Mouse (Mus musculus): ENCODE results near the gene Slc23a3.

Gene Slc23a3

GRCm38 (mm10) chr1:75133421-75134207, at the start of gene Slc23a3:
TSS of gene Slc23a3 (minus strand) at chr1:75133890.
- peak; percentile 84 for DNase-seq (ENCODE audit: low spot score)

- DNase-seq (ENCODE audit: low spot score) = no peak
Observed at GRCm38 (mm10) chr1:75182160-75182559, 48.5 kb upstream of the Slc23a3 start.

DNA sequence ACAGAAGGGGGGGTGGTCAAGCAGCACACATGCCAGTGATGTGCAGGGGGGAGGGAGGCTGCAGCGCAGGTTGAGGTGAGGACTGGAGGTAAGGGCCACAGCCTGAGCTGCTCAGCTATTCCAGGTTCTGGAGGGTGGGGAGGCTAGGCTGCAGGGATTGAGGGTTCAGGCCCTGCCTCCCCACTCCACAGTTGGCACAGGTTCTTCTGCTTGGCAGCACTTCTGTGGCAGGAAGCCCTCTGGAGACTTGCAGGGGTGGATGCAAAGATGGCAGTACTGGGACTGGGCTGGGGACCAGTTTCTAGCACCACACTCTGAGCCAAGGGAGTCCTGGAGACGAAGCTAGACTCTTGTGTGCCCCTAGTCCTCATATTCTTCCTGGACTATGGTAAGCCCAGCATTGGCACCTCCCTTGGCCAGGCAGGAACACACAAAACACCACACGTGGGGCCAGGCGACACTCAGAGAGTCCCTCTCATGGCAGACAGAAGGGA, 47.7 kb upstream of the Slc23a3 start:
- DNase-seq (ENCODE audit: low spot score) = no peak

- DNase-seq (ENCODE audit: low spot score) = no peak
Observed at GRCm38 (mm10) chr1:75180741-75181140, 47.1 kb upstream of the Slc23a3 start.

GRCm38 (mm10) chr1:75180105-75180590, 46.5 kb upstream of the Slc23a3 start, which contains the start of gene Abcb6:
TSS of gene Abcb6 (minus strand) at chr1:75180392.
- DNase-seq (ENCODE audit: low spot score) = peak; percentile 89

GRCm38 (mm10) chr1:75179334-75180104, 45.8 kb upstream of the Slc23a3 start:
- no peak for DNase-seq (ENCODE audit: low spot score)

GRCm38 (mm10) chr1:75168472-75169464, 35.1 kb upstream of the Slc23a3 start, which contains the start of gene Zfand2b:
TSS of gene Zfand2b (plus strand) at chr1:75168646.
- peak; percentile 99 for DNase-seq (ENCODE audit: low spot score)

- no peak for DNase-seq (ENCODE audit: low spot score)
Observed at GRCm38 (mm10) chr1:75168093-75168471, 34.4 kb upstream of the Slc23a3 start.

- DNase-seq (ENCODE audit: low spot score) = no peak
Observed at GRCm38 (mm10) chr1:75160256-75160617, 26.5 kb upstream of the Slc23a3 start.

DNA sequence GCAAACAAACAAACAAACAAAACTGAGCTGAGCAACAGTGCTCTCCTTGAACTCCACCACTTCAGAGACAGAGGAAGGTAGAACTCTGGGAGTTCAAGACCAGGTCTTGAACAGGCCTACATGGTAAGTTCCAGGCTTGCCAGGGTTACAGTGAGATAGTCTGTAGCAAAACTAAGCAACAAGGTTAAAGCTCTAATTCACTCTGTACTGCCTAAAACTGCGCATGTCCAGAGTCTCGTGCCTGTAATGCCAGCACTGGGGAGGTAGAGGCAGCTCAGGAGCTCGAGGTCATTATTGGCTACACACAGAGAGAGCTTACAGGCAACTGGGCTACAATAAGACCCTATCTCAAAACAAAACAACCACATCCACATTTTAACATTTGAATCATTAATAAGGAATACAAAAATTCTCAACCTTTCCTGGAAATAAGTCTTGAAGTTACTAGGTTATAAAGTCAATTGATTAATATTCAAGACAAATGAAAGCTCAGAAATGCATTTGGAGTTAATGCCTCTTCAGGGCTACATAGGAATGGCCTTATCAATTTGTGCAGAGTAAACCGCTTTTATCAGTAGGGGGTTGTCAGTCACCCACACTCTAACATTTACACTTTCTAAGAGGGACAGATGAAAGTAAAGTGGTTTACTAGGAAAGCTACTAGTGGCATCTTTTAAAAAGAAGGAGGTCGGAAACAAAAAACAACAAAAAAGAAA, 26.0 kb upstream of the Slc23a3 start:
- no peak for DNase-seq (ENCODE audit: low spot score)

DNA sequence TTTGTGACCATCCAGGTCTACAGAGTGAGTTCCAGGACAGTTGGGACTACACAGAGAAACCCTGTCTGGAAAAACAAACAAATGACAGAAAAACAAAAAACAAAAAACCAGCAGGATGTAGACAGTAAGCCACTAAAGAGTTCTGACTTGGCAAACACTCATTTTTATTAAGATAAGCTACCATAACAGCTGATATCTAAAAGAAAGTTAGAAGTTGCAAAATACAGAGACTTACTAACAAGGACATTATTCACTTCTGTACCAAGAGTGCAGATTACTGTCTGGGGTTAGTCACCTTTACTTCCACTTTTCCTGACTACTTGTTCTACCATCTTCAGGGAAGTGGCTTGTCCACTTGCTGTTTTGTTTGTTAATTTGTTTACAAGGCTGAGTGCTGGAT, 25.3 kb upstream of the Slc23a3 start:
- DNase-seq (ENCODE audit: low spot score) = no peak

DNA sequence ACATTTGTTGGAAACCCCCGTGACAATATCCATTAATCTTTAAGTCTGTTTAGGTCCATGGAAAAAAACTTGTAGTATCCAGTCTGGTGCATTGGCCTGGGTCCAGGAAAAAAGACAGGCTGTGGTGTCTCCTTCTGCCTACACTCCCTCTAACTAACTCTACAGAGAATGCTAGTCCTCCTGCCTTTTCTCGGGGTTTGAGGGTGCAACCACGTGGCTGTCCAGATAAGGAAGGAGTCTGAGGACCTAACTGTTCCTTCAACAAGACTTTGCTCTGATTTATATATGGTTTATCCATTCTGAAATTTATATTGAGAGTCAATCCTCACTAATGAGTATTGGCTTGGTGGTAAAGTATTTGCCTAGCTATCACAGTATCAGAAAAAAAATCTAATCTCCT, 22.1 kb upstream of the Slc23a3 start:
- no peak for DNase-seq (ENCODE audit: low spot score)

DNA sequence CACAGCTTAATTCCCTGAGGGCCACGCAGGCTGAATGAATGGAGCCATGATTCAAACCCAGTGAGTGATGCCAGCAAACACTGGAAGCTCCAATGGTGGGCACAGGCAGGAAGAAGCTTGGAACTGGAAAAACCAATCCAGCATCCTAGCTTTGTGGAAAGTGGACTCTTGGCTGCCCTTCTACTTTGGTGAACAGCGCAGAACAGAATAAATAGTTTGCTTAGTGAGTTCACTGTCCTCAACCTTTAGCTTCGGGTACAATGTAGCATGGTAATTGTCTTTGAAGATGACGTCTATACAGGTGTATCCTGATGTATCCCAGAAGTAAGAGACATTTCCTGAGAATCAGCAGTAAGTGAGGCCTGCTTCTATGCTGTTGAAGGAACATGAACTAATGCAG, 15.0 kb upstream of the Slc23a3 start:
- no peak for DNase-seq (ENCODE audit: low spot score)

DNA sequence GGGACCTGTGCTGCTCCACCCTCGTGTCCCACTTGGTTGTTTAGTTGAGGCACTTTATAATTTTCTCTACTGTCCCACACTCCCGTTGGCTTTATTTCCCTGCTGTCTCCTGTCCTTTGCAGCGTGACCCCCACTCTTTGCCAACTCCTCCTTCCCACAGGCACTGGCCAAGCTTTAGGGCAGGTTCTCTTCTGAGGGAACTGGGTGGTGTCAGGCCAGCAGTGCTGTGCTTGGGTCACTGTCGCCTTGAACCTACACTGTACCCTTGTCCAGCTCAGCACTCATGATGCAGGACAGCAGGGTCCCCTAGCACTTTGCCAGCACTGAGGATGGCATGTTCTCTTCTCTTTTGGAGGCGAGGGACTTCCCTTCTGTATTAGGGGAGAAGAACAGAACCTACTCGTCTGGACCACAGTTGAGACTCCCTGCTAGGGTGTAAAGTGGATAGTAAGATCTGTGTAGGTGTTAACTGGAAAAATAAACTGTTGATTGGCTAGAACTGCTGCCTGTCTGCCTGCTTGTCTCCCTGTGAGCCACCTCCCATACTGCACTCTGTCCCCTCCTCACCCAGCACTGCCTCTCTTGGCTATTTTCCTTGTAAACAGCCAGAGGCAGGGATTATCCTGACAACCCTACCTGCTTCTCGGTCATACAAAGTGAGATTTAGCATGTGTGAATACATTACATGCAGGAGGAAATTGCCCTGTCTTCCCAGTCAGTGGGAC, 13.9 kb upstream of the Slc23a3 start:
- DNase-seq (ENCODE audit: low spot score) = no peak

GRCm38 (mm10) chr1:75145589-75145988, 11.9 kb upstream of the Slc23a3 start:
- no peak for DNase-seq (ENCODE audit: low spot score)

DNA sequence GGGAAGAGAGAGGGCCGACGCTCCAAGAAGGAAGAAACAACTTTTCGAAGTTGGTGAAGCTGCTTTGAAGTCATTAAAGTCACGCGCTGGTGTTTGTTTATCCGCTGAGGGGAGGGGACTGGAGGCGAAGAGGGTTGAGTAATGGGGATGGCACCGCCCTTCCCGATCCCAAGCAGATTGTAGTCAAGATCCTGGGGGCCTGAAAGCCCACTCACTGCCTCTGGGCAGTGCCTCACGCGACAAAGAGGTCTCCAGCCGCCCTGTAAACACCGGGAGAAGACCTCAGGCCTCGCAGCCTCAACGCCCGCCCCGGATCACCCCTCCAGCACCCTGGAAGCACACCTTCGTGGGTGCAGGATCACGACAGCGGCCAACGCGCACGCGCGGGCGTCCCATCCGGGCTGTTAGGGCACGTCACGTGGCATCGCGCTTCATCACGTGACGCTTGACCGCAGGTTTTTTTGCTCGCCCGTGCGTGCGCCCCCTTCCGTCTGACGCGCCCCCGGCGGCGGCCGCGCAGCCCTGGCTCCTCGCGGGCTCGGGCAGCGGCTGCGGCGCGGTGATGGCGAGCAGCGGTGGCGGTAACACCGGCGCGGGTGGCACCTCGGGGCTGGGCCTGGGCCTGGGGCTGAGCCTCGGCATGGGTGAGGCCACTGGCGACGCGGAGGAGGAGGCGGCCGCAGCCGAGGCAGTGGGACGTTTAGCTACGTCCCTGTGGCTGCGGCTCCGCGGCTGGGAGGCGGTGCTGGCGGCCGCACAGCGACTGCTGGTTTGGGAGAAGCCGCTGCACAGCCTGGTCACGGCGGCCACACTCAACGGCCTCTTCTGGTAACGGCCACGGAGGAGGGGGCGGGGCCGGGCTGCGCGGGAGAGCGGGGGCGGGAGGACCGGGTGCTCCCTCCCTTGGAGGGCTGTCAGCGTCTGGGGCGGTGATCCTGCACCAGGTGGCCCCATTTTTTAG, 8.9 kb upstream of the Slc23a3 start, which contains the start of the genes Cnppd1 and Retreg2:
Gene Cnppd1 (minus strand): TSS at position 411 of the 961 bp plus-strand sequence.
Gene Retreg2 (plus strand): TSS at position 478 of the 961 bp plus-strand sequence.
- DNase-seq (ENCODE audit: low spot score) = peak; percentile 97

- peak; percentile 70 for DNase-seq (ENCODE audit: low spot score)
Observed at GRCm38 (mm10) chr1:75141486-75142190, 7.9 kb upstream of the Slc23a3 start.

DNA sequence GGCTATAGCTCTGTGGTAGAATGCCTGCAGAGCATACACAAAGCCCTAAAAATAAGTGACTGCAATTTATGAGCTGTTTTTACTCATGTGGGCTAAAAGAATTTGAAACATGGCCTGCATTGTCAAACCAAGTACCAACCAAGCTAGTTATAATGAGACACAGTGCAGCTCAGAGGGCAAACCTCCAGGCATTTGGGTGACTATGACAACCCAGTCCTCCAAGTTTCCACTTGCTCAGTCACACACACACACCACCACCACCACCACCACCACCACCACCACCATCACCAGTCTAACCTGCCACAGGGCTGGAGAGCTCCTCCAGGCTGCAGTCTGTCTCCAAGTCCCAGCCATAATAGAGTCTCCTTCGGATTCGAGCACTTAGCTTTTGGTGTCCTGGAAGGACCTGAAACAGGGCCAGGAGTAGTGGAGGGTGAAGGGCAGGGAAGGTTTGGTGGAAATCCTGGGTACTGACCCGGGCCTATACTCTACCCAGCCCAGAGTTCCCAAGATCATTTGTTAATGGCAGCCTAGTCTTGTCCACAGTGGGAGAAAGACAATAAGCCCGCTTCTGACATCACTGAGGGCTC, 7.0 kb upstream of the Slc23a3 start:
- no peak for DNase-seq (ENCODE audit: low spot score)

All from yolk sac, embryonic 10.5 days (tissue).